Mouse (Mus musculus) liver, embryonic 16.5 days (tissue): ENCODE measurements at regions not wholly inside any gene's neighbourhood (a gene's known extent, or its start where the extent isn't known, plus 50 kb on each side); places are given as distances from the start of the nearest gene placed in this dataset.

Source experiments
- ATAC-seq: fragments of 200-750 bp; cut with Nextera tagmentation; 2 replicates; pipeline ENCODE4 v1.8.0; 2017; ENCODE audit warnings: low read depth, mild to moderate bottlenecking, moderate number of reproducible peaks, moderate library complexity
- H3K27ac ChIP-seq: fragments of 300-500 bp; sonication (generic); 2 replicates; pipeline ENCODE4 v1.5.1; 2014; ENCODE audit warnings: mild to moderate bottlenecking, low read length
- H3K27me3 ChIP-seq: fragments of 300-500 bp; sonication (generic); 2 replicates; pipeline ENCODE4 v1.6.1; 2014; ENCODE audit warnings: low read depth, low read length, mixed read lengths; ENCODE audit not compliant: control insufficient read depth, insufficient read depth
- H3K36me3 ChIP-seq: fragments of 300-500 bp; sonication (generic); 2 replicates; pipeline ENCODE4 v1.6.1; 2014; ENCODE audit warnings: mild to moderate bottlenecking; ENCODE audit not compliant: control insufficient read depth, insufficient read depth
- H3K4me1 ChIP-seq: fragments of 300-500 bp; sonication (generic); 2 replicates; pipeline ENCODE4 v1.6.1; 2014; ENCODE audit warnings: low read depth, low read length, mixed read lengths; ENCODE audit not compliant: control insufficient read depth
- H3K4me2 ChIP-seq: fragments of 300-500 bp; sonication (generic); 2 replicates; pipeline ENCODE4 v1.6.1; 2014; ENCODE audit warnings: low read depth, low read length, mixed read lengths
- H3K4me3 ChIP-seq: fragments of 300-500 bp; sonication (generic); 2 replicates; pipeline ENCODE4 v1.5.1; 2014; ENCODE audit warnings: low read depth, mild to moderate bottlenecking, low read length
- H3K9ac ChIP-seq: fragments of 300-500 bp; sonication (generic); 2 replicates; pipeline ENCODE4 v1.6.1; 2014; ENCODE audit warnings: low read depth, low read length
- H3K9me3 ChIP-seq: fragments of 300-500 bp; sonication (generic); replicated peaks from 2 replicates; pipeline ENCODE4 v1.6.1; 2016; ENCODE audit warnings: low read length; ENCODE audit not compliant: control insufficient read depth
- whole genome bisulfite sequencing: fragments of 180-500 bp; shearing (Covaris S2); extraction: QIAGEN DNeasy Blood & Tissue Kit; methylation state at CpG from one replicate; pipeline ENCODE4 v1.1.7; 2014; ENCODE audit not compliant: insufficient replicate concordance; 5-methylcytosine and 5-hydroxymethylcytosine counted together

- H3K4me2 ChIP-seq, result no peak overlapping the region; the same call in 1 of the 2 replicates
- H3K4me3 ChIP-seq, result no peak overlapping the region; the same call in 1 of the 2 replicates
- no peak for ATAC-seq
- H3K36me3 ChIP-seq, result no peaks in the 10 kb centered on the region
- no peaks in the 10 kb centered on the region for H3K9me3 ChIP-seq
- H3K27ac ChIP-seq, result no peak overlapping the region
- WGBS, result 15% methylated on average over 18 of the region's 18 CpGs
- no peaks in the 10 kb centered on the region for H3K4me1 ChIP-seq
- H3K27me3 ChIP-seq, result peaks cover 12% of the 10 kb centered on the region
- no peak overlapping the region for H3K9ac ChIP-seq
These were observed 316.3 kb downstream of the Med13l start for GRCm38 (mm10) chr5:118876586-118877312.

GRCm38 (mm10) chr5:118877313-118877669, 316.8 kb downstream of the Med13l start:
- no peaks in the 10 kb centered on the region for H3K36me3 ChIP-seq
- H3K4me2 ChIP-seq, result no peak overlapping the region; the same call in 1 of the 2 replicates
- ATAC-seq, result no peak
- peaks cover 12% of the 10 kb centered on the region for H3K27me3 ChIP-seq
- no peaks in the 10 kb centered on the region for H3K9me3 ChIP-seq
- no peak overlapping the region for H3K9ac ChIP-seq
- 1% methylated on average over 12 of the region's 12 CpGs for WGBS
- no peak overlapping the region; the same call in 1 of the 2 replicates for H3K4me3 ChIP-seq
- H3K27ac ChIP-seq, result no peak overlapping the region
- H3K4me1 ChIP-seq, result no peaks in the 10 kb centered on the region

- H3K9me3 ChIP-seq, result no peaks in the 10 kb centered on the region
- no peaks in the 10 kb centered on the region for H3K36me3 ChIP-seq
- no peaks in the 10 kb centered on the region for H3K4me1 ChIP-seq
- 18% methylated on average over 9 of the region's 10 CpGs for WGBS
- no peak overlapping the region for H3K9ac ChIP-seq
- no peak overlapping the region for H3K4me3 ChIP-seq
- no peak overlapping the region for H3K4me2 ChIP-seq
- peaks cover 12% of the 10 kb centered on the region for H3K27me3 ChIP-seq
- ATAC-seq, result no peak
- no peak overlapping the region for H3K27ac ChIP-seq
These were observed 317.4 kb downstream of the Med13l start for GRCm38 (mm10) chr5:118877831-118878230.

GRCm38 (mm10) chr5:118878722-118879121, 318.2 kb downstream of the Med13l start:
- no peak overlapping the region for H3K27ac ChIP-seq
- peaks cover 12% of the 10 kb centered on the region for H3K27me3 ChIP-seq
- no peaks in the 10 kb centered on the region for H3K36me3 ChIP-seq
- H3K4me1 ChIP-seq, result no peaks in the 10 kb centered on the region
- no peak overlapping the region for H3K4me3 ChIP-seq
- H3K9me3 ChIP-seq, result no peaks in the 10 kb centered on the region
- H3K9ac ChIP-seq, result no peak overlapping the region
- ATAC-seq, result no peak
- WGBS, result 30% methylated on average over 10 of the region's 10 CpGs
- no peak overlapping the region for H3K4me2 ChIP-seq

GRCm38 (mm10) chr5:118879808-118880478, 319.5 kb downstream of the Med13l start:
- H3K9ac ChIP-seq, result no peak overlapping the region
- ATAC-seq, result no peak
- H3K27ac ChIP-seq, result no peak overlapping the region
- H3K4me2 ChIP-seq, result no peak overlapping the region
- H3K9me3 ChIP-seq, result no peaks in the 10 kb centered on the region
- no peak overlapping the region for H3K4me3 ChIP-seq
- no peaks in the 10 kb centered on the region for H3K36me3 ChIP-seq
- peaks cover 12% of the 10 kb centered on the region for H3K27me3 ChIP-seq
- WGBS, result 17% methylated on average over 13 of the region's 13 CpGs
- H3K4me1 ChIP-seq, result no peaks in the 10 kb centered on the region

GRCm38 (mm10) chr5:118880546-118880945, 320.1 kb downstream of the Med13l start:
- WGBS, result 68% methylated on average over 9 of the region's 9 CpGs
- Histone ChIP-seq H3K9ac (no peak overlapping the region), H3K9me3 (no peaks in the 10 kb centered on the region), H3K36me3 (no peaks in the 10 kb centered on the region), H3K27me3 (peaks cover 10% of the 10 kb centered on the region), H3K27ac (no peak overlapping the region), H3K4me1 (no peaks in the 10 kb centered on the region), H3K4me3 (no peak overlapping the region), H3K4me2 (no peak overlapping the region)
- ATAC-seq, result no peak

- no peak for ATAC-seq
- Histone ChIP-seq H3K4me3 (no peak overlapping the region), H3K4me1 (no peaks in the 10 kb centered on the region), H3K27ac (no peak overlapping the region), H3K4me2 (no peak overlapping the region), H3K27me3 (peaks cover 10% of the 10 kb centered on the region), H3K9me3 (no peaks in the 10 kb centered on the region), H3K36me3 (no peaks in the 10 kb centered on the region), H3K9ac (no peak overlapping the region)
- WGBS, result 80% methylated on average over 8 of the region's 8 CpGs
These were observed 321.4 kb downstream of the Med13l start for GRCm38 (mm10) chr5:118881886-118882285.

- WGBS, result 72% methylated on average over 11 of the region's 11 CpGs
These were observed 327.7 kb downstream of the Med13l start for GRCm38 (mm10) chr5:118888131-118888530.

GRCm38 (mm10) chr5:118891131-118891530, 330.7 kb downstream of the Med13l start:
- Histone ChIP-seq H3K4me1 (no peaks in the 10 kb centered on the region), H3K4me3 (no peak overlapping the region), H3K27me3 (no peaks in the 10 kb centered on the region), H3K36me3 (no peaks in the 10 kb centered on the region), H3K4me2 (no peak overlapping the region), H3K27ac (no peak overlapping the region), H3K9ac (no peak overlapping the region), H3K9me3 (no peaks in the 10 kb centered on the region)
- ATAC-seq, result no peak
- 46% methylated on average over 6 of the region's 6 CpGs for WGBS

More at GRCm38 (mm10) chr5:118888131-118888530, 327.7 kb downstream of the Med13l start:
- ATAC-seq, result no peak
- Histone ChIP-seq H3K36me3 (no peaks in the 10 kb centered on the region), H3K27me3 (no peaks in the 10 kb centered on the region), H3K4me3 (no peak overlapping the region), H3K27ac (no peak overlapping the region), H3K9ac (no peak overlapping the region), H3K4me1 (no peaks in the 10 kb centered on the region), H3K9me3 (no peaks in the 10 kb centered on the region), H3K4me2 (no peak overlapping the region)
